Mouse (Mus musculus) neural tube, embryonic 13.5 days (tissue): ENCODE results near the gene Tmem273. TPM values are rescaled to one million over a fixed set of nuclear protein-coding genes. Genes with fewer than 3 reads are reported as not detected.

Experiments
- polyA plus RNA-seq: library from polyadenylated mRNA; unstranded; fragments of >200 nt; fragmentation: Nextera tagmentation; extraction: Ambion mirVana; gene quantifications from 2 replicates; pipeline ENCODE4 v1.2.1, GENCODE M21; 2015

Tmem273 gene
- polyA plus RNA-seq, 1 experiment from 2014 or later: 0.87 TPM

Other genes with a start within 250 kb of the Tmem273 start
- 83.4 and 87.1 TPM in 2 replicates for gene Prrxl1, start 186.6 kb upstream of the Tmem273 start, polyA plus RNA-seq
- 0.15 and 0.40 TPM in 2 replicates for gene 3425401B19Rik, start 100.7 kb upstream of the Tmem273 start, polyA plus RNA-seq
- gene Fam170b, start 48.0 kb downstream of the Tmem273 start, polyA plus RNA-seq: 0.10 TPM in 1 of 2 replicates, not detected in the other
- gene Vstm4, start 70.8 kb downstream of the Tmem273 start, polyA plus RNA-seq: 12.2 and 12.4 TPM in 2 replicates
- gene Lrrc18, start 205.4 kb downstream of the Tmem273 start, polyA plus RNA-seq: 0.25 and 0.63 TPM in 2 replicates